Mouse (Mus musculus) liver, postnatal 0 days (tissue): ENCODE results near the gene Vps52.

Source experiments
- CTCF ChIP-seq: sonication (generic); IDR thresholded peaks from 2 replicates; pipeline ENCODE4 v1.5.1; 2016; ENCODE audit warnings: antibody characterized with exemption, low read depth
- EP300 ChIP-seq: IDR thresholded peaks from 2 replicates; pipeline ENCODE4 v1.6.1; 2016; ENCODE audit warnings: antibody characterized with exemption, low read depth, mild to moderate bottlenecking

DNA sequence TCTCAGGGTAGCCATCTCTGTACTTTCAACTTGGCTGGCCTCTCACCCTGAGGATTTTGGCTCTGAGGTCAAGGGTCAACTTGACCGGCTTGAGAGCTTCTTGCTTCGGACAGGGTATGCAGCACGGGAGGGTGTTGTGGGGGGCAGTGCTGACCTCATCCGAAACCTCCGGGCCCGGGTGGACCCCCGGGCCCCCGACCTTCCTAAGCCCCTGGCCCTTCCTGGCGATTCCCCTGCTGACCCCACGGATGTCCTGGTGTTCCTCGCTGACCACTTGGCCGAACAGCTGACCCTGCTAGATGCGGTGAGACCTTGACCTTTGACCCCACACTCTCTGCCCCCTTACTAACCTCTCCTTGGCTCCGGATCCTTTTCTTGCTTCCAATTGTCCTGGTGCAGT, 23.2 kb upstream of the Vps52 start:
- no peak for TF ChIP-seq CTCF
- no peak for TF ChIP-seq EP300
